Mouse (Mus musculus) CD4-positive helper T cell, adult 2 months (primary cell): ENCODE data around the gene Iqcc.

Source experiments
- DNase-seq: peaks from one replicate; pipeline ENCODE4 v3.0.0-alpha.2; 2012; ENCODE audit warnings: low read depth, missing footprints, low spot score

The Iqcc gene

DNA sequence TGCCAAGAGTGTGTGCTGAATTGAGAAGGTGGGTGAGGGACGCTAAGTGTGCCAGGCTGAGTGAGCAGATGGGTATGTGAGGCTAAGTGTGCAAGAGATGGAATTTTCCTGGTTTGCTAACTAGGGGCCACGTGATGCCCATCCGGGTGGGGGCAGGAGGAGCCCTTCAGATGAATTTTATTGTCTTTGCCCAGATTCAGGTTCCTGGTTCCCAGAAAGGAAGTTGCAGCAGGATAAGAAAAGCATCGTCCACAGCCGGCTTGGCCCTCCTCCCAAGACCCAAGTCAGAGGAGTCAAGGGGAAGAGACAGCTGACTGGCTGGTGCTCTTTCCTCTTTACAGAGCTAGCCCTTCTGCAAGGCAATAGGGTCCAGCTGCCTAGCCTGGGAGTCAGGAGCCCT is 40.4 kb downstream of the Iqcc start, which contains the start of gene Fam167b:
Gene Fam167b (minus strand): TSS at position 84 of the 400 bp plus-strand sequence.
- no peak for DNase-seq

- no peak for DNase-seq
These were observed 41.2 kb downstream of the Iqcc start for GRCm38 (mm10) chr4:129577688-129578087.

DNA sequence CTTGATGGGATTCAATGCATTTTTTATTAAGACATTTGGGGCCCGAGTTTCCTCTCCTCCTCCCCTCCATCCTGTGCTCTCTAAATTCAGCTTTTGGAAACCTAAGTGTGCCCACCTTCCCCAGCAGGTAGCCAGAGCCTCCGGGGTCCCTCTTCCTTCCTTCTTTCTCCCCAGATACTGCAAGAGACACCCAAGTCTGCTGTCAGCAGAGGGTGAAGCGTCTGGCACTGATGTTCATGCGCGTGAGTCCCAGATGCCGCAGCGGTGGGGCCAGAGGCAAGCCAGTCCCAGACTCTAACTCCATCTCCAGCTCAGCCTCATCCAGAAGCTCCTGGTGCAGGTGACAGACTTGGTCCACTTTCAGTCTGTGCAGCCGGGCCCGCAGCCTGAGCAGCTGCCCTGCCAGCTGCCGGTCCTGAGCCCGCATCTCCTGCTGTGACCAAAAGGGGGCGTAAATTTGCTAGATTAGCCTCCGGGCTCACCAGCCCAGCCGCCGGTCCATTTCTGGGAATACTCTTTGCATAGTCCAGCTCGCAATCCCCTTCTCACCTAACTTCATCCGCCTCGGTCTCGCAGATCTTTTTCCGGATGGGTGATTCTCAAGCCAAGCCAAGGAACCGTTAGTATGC is 41.9 kb downstream of the Iqcc start:
- peak; percentile 74 for DNase-seq

GRCm38 (mm10) chr4:129575171-129575844 is 43.6 kb downstream of the Iqcc start:
- peak; percentile 97 for DNase-seq

DNA sequence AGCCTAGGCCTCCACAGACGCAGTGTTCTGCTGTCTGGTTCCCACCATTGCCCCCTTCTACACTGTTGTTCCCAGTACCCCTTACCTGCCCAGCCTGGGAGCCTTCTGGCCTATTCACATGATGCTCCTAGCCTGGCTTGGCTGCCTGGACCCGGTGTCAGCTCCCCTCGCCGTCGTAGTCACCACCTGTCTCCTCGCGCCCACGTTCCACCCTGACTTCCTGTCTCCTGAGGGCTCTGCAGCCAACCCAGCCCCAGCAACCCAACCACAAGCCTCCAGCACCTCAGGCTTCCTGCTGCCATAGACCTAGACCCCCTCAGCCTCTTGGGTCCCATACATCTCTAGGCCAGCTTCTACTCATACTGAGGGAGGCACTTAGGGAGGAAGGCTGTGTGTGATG is 45.5 kb downstream of the Iqcc start, which contains the start of gene Lck:
Gene Lck (minus strand): TSS at position 212 of the 400 bp plus-strand sequence.
- peak; percentile 90 for DNase-seq

DNA sequence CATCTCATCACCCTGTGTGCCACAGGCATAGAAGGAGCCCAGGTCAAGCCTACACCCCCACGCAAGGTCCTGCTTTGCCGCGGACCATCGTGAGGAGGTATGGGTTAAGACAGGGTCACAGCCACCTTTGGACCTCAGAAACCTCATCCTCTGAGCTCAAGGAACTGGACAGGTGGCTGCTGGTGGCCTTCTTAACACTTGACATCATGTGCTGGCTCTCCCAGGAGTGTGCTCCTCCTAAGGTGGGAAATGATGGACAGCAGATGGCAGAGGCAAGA is 45.9 kb downstream of the Iqcc start:
- DNase-seq, result no peak

- DNase-seq, result peak; percentile 85
These were observed 46.4 kb downstream of the Iqcc start for GRCm38 (mm10) chr4:129572236-129573092.

DNA sequence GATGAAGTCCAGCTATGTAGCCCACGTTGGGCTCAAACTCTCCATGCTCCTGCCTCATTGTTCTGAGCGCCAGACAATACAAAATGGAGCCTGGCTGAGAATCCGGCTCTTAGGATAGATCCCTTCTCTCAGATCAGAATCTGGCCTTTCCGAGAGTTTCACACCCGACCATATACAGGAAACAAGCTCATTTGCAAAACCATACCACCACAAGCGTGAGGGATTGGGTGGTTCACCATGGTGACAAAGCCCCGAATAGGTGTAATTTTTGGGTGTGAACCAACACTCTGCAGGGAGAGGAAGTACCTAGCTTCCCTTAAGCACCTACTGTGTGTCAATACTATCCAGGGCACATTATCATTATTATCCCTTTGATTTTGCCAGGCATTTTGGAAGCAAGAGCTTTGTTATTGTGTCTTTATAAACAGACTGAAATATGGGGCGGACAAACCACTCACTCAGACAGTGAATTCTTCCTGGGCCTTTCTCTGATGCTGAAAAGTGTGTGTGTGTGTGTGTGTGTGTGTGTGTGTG is 47.3 kb downstream of the Iqcc start:
- DNase-seq, result peak; percentile 84

GRCm38 (mm10) chr4:129570028-129570427 is 48.9 kb downstream of the Iqcc start:
- peak; percentile 90 for DNase-seq

DNA sequence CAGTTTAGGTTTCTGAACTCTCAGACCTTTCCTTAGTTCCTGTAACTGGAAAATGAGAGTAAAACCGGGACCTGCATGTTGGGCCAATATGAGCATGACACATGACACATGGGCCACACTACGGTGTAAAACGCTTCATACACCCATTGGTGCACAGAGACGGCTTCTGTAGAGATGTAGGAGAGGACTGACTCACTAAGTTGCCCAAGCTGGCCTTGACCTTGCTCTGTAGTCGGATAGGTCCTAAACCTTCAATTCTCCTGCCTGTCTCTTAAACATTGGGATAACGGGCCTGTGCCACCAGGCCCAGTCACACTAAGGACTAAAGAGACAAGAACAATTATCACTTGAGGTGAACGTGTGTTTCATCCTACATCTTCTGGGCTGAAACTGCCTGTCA is 50.5 kb downstream of the Iqcc start:
- DNase-seq, result no peak

DNA sequence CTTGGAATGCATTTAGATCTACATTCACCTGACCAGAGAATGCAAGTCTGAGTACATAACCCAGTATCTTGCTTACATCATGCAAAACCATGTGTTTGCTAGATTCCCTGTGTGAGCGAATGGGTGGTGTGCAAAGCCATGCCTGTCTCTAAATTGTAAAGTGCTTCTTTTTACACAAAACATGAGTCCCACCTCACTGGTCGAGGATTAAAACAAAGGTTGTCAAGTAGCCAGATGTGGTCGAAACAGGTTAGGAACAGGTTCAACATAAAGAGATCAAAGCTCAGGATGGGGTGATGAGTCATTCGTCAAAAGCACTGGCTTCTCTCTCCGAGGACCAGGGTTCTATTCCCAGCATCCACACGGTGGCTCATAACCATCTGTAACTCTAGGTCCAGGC is 53.8 kb downstream of the Iqcc start:
- peak; percentile 72 for DNase-seq
